Mouse (Mus musculus): ENCODE results near the gene Ddx24. TPM values are rescaled to one million over a fixed set of nuclear protein-coding genes. Genes with fewer than 3 reads are reported as not detected.

The Ddx24 gene
- polyA plus RNA-seq, 1 experiment, result 50.8 TPM

GRCm38 (mm10) chr12:103358951-103359801 is 66.5 kb downstream of the Ddx24 start:
- H3K36me3 ChIP-seq (ENCODE audit: control insufficient read depth, insufficient read depth, low read length), result no peaks in the 10 kb centered on the region
- H3K4me3 ChIP-seq (ENCODE audit: control insufficient read depth, insufficient read depth, low read length), result no peak overlapping the region
- TF ChIP-seq CTCF (IDR thresholded peaks at IDR 0.05; ENCODE audit: borderline replicate concordance, control insufficient read depth, extremely low read depth, insufficient read depth, low read length, poor library complexity), result no peak
- TF ChIP-seq POLR2A (IDR thresholded peaks at IDR 0.05; ENCODE audit: control insufficient read depth, extremely low read depth, insufficient read depth, low read length, poor library complexity), result no peak
- H3K4me1 ChIP-seq (replicated peaks; ENCODE audit: control insufficient read depth, insufficient read depth, low read length), result no peaks in the 10 kb centered on the region
- H3K27me3 ChIP-seq (ENCODE audit: control insufficient read depth, insufficient read depth, low read length), result no peaks in the 10 kb centered on the region
- no peak for DNase-seq
- 91% methylated on average over 4 of the region's 4 CpGs for WGBS
- no peak overlapping the region for H3K27ac ChIP-seq (ENCODE audit: control insufficient read depth, insufficient read depth, low read length)

GRCm38 (mm10) chr12:103358216-103358615 is 67.4 kb downstream of the Ddx24 start:
- H3K27ac ChIP-seq (ENCODE audit: control insufficient read depth, insufficient read depth, low read length), result no peak overlapping the region
- TF ChIP-seq CTCF (IDR thresholded peaks at IDR 0.05; ENCODE audit: borderline replicate concordance, control insufficient read depth, extremely low read depth, insufficient read depth, low read length, poor library complexity), result no peak
- no peak for TF ChIP-seq POLR2A (IDR thresholded peaks at IDR 0.05; ENCODE audit: control insufficient read depth, extremely low read depth, insufficient read depth, low read length, poor library complexity)
- no peak overlapping the region for H3K4me3 ChIP-seq (ENCODE audit: control insufficient read depth, insufficient read depth, low read length)
- H3K27me3 ChIP-seq (ENCODE audit: control insufficient read depth, insufficient read depth, low read length), result no peaks in the 10 kb centered on the region
- H3K36me3 ChIP-seq (ENCODE audit: control insufficient read depth, insufficient read depth, low read length), result no peaks in the 10 kb centered on the region
- 90% methylated on average over 8 of the region's 8 CpGs for whole genome bisulfite sequencing
- H3K4me1 ChIP-seq (replicated peaks; ENCODE audit: control insufficient read depth, insufficient read depth, low read length), result peaks cover 3% of the 10 kb centered on the region
- DNase-seq, result no peak

Other genes with a start within 250 kb of the Ddx24 start
- gene Prima1, start 183.7 kb downstream of the Ddx24 start, polyA plus RNA-seq (2012; rRNA removed), result 0.17 TPM in 1 of 2 replicates, not detected in the other
- gene Fam181a, start 114.9 kb downstream of the Ddx24 start, polyA plus RNA-seq (2012; rRNA removed), result not detected in 2 replicates
- gene Asb2, start 69.8 kb downstream of the Ddx24 start, polyA plus RNA-seq (2012; rRNA removed), result 31.8 and 64.7 TPM in 2 replicates
- gene Otub2, start 37.1 kb downstream of the Ddx24 start, polyA plus RNA-seq (2012; rRNA removed), result 1.4 and 2.0 TPM in 2 replicates
- gene 9330161L09Rik, start 18.0 kb downstream of the Ddx24 start, polyA plus RNA-seq (2012; rRNA removed), result 1.7 and 2.1 TPM in 2 replicates
- 457 and 540 TPM in 2 replicates for gene Ifi27, start 8.4 kb upstream of the Ddx24 start, polyA plus RNA-seq (2012; rRNA removed)
- gene Ifi27l2a, start 17.9 kb upstream of the Ddx24 start, polyA plus RNA-seq (2012; rRNA removed), result 1,465 and 2,132 TPM in 2 replicates
- 0.62 and 1.1 TPM in 2 replicates for gene Ifi27l2b, start 31.4 kb upstream of the Ddx24 start, polyA plus RNA-seq (2012; rRNA removed)
- gene Ppp4r4, start 106.5 kb upstream of the Ddx24 start, polyA plus RNA-seq (2012; rRNA removed), result 0.12 and 0.15 TPM in 2 replicates
- gene Serpina10, start 205.6 kb upstream of the Ddx24 start, polyA plus RNA-seq (2012; rRNA removed), result 0.19 and 0.43 TPM in 2 replicates
- gene Serpina6, start 231.4 kb upstream of the Ddx24 start, polyA plus RNA-seq (2012; rRNA removed), result 0.24 TPM in 1 of 2 replicates, not detected in the other